Mouse (Mus musculus) ES-Bruce4 (cell line): Measurements from ENCODE around the gene Inpp5d. TPM values are rescaled to one million over a fixed set of nuclear protein-coding genes. Genes with fewer than 3 reads are reported as not detected.

Experiments
- H3K27ac ChIP-seq: 2 replicates; pipeline ENCODE4 v1.5.1; 2012; ENCODE audit warnings: low read length, inconsistent platforms; ENCODE audit not compliant: insufficient read depth
- H3K27me3 ChIP-seq: 2 replicates; pipeline ENCODE4 v1.6.1; 2012; ENCODE audit warnings: mild to moderate bottlenecking, low read length, inconsistent platforms; ENCODE audit not compliant: control insufficient read depth, poor library complexity, insufficient read depth, severe bottlenecking
- H3K36me3 ChIP-seq: 2 replicates; pipeline ENCODE4 v1.6.1; 2012; ENCODE audit warnings: inconsistent platforms, mild to moderate bottlenecking, low read length, moderate library complexity; ENCODE audit not compliant: control insufficient read depth, poor library complexity, insufficient read depth, severe bottlenecking
- H3K4me1 ChIP-seq: one replicate; pipeline ENCODE4 v1.8.1; 2011; ENCODE audit warnings: low read length; ENCODE audit not compliant: control insufficient read depth, insufficient read depth
- H3K4me3 ChIP-seq: 2 replicates; pipeline ENCODE4 v1.5.1; 2011; ENCODE audit warnings: low read depth, mild to moderate bottlenecking, low read length
- H3K9ac ChIP-seq: 2 replicates; pipeline ENCODE4 v1.6.1; 2012; ENCODE audit warnings: low read depth, mild to moderate bottlenecking, inconsistent platforms; ENCODE audit not compliant: poor library complexity, severe bottlenecking
- H3K9me3 ChIP-seq: replicated peaks from 2 replicates; pipeline ENCODE4 v1.6.1; 2012; ENCODE audit warnings: mild to moderate bottlenecking, low read length, inconsistent platforms; ENCODE audit not compliant: control insufficient read depth, poor library complexity, insufficient read depth, severe bottlenecking
- CTCF ChIP-seq: IDR thresholded peaks from one replicate; pipeline ENCODE4 v1.8.1; 2011; ENCODE audit warnings: low read depth, low read length
- EP300 ChIP-seq: IDR thresholded peaks from 2 replicates; pipeline ENCODE4 v1.6.1; 2011; ENCODE audit warnings: low read depth, low read length; ENCODE audit not compliant: insufficient read depth
- POLR2A ChIP-seq: IDR thresholded peaks from one replicate; pipeline ENCODE4 v1.8.1; 2011; ENCODE audit warnings: low read length; ENCODE audit not compliant: insufficient read depth
- polyA plus RNA-seq: library from polyadenylated mRNA; stranded (reverse); fragments of >200 nt; gene quantifications from 2 replicates; pipeline ENCODE4 v1.2.4, GENCODE M21; 2011; ENCODE audit warnings: low read depth; ENCODE audit not compliant: missing spikeins, insufficient read depth, insufficient read length

Inpp5d gene
- polyA plus RNA-seq, 1 experiment: 16.8 TPM

DNA sequence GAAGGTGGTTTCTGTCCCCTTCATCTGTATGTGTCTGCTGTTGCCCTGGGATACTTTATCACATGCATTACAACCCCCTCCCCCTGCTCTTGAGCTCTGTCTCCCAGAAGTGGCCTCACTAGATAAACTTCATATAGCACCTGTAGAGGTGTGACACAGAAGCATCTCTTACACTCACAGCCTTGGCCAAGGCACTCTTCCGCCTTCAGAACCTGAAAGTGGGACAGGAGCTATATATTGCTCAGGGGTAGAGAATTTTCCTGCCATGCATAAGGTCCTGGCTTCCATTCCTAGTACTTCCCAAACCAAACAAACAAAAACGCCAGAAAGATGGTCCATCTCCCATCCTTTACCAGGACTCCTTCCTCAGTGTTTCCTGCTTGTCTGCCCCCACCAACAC is 84.1 kb downstream of the Inpp5d start:
- TF ChIP-seq POLR2A (no peak), EP300 (no peak), CTCF (no peak)
- Histone ChIP-seq H3K9me3 (peaks cover 4% of the 10 kb centered on the region; the same call in 1 of the 2 replicates), H3K27ac (no peak overlapping the region), H3K4me1 (no peaks in the 10 kb centered on the region), H3K27me3 (no peaks in the 10 kb centered on the region), H3K4me3 (no peak overlapping the region), H3K9ac (no peak overlapping the region), H3K36me3 (peaks cover 62% of the 10 kb centered on the region)

DNA sequence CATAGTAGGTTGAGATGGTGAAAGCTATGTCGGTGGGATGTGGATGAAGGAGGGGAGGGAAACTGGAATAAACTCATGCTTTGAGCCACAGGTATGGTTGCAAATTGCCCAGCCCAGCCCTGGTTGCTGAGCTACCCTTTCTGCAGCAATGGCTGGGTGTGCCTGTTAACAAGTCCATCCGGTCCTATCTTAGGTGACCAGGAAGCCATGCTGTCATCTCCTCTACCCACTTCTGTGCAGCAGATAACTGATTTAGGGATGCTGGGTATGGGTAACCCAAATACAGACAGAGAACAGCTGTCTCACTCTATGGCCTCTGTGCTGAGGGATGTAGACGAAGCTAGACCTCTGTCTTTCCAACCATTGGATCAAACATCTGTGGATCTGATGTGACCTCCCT is 86.2 kb downstream of the Inpp5d start:
- Histone ChIP-seq H3K36me3 (peaks cover 46% of the 10 kb centered on the region), H3K27ac (no peak overlapping the region), H3K4me1 (no peaks in the 10 kb centered on the region), H3K27me3 (no peaks in the 10 kb centered on the region), H3K4me3 (no peak overlapping the region), H3K9ac (no peak overlapping the region), H3K9me3 (peaks cover 4% of the 10 kb centered on the region; the same call in 1 of the 2 replicates)
- TF ChIP-seq POLR2A (no peak), EP300 (no peak), CTCF (no peak)

DNA sequence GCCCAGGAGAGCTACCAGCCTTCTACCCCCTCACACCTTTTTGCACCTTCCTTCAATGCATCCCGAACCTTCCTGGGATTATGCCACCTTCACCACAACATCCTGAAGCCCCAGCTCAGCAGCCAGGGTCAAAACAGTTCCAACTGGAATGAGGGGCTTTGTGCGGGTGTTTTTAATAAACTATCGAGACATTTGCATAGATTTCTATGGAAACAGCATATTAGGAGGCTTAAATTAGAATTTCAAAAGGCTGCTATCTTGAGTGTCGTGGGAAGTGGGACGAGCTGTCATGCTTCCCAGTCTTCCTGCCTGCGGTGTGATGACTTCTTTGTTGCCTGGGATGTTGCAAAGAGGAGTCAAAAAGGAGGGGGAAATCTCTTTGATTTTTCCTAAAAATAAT is 88.9 kb downstream of the Inpp5d start:
- H3K9me3 ChIP-seq: peaks cover 4% of the 10 kb centered on the region; the same call in 1 of the 2 replicates
- no peaks in the 10 kb centered on the region for H3K4me1 ChIP-seq
- H3K4me3 ChIP-seq: no peak overlapping the region
- H3K9ac ChIP-seq: no peak overlapping the region
- no peak for TF ChIP-seq POLR2A
- TF ChIP-seq CTCF: no peak
- TF ChIP-seq EP300: no peak
- no peaks in the 10 kb centered on the region for H3K27me3 ChIP-seq
- H3K27ac ChIP-seq: no peak overlapping the region
- peaks cover 51% of the 10 kb centered on the region for H3K36me3 ChIP-seq

DNA sequence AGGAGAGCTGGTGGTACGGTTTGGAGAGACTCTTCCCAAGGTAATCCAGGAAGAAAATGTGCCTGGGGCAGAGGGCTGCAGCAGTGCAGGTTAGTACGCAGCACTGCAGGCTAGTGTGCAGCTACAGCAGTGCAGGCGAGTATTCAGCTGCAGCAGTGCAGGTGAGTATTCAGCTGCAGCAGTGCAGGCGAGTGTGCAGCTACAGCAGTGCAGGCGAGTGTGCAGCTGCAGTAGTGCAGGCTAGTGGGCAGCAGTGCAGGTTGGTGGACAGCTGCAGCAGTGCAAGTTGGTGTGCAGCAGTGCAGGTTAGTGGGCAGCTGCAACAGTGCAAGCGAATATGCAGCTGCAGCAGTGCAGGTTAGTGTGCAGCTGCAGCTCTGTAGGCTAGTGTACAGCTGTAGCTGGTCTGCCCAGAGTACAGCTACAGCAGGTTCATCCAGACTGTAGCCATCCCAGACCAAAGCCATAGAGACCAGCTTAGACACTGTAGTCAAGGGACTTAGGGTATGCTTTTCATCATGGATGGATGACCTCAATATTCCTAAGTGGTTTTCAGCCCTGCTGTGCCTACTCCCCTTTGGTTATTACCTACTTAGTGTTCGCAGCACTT is 89.7 kb downstream of the Inpp5d start:
- Histone ChIP-seq H3K9ac (no peak overlapping the region), H3K9me3 (peaks cover 4% of the 10 kb centered on the region; the same call in 1 of the 2 replicates), H3K36me3 (peaks cover 46% of the 10 kb centered on the region), H3K27me3 (no peaks in the 10 kb centered on the region), H3K4me3 (no peak overlapping the region), H3K27ac (no peak overlapping the region), H3K4me1 (no peaks in the 10 kb centered on the region)
- TF ChIP-seq CTCF: no peak
- no peak for TF ChIP-seq EP300
- no peak for TF ChIP-seq POLR2A

DNA sequence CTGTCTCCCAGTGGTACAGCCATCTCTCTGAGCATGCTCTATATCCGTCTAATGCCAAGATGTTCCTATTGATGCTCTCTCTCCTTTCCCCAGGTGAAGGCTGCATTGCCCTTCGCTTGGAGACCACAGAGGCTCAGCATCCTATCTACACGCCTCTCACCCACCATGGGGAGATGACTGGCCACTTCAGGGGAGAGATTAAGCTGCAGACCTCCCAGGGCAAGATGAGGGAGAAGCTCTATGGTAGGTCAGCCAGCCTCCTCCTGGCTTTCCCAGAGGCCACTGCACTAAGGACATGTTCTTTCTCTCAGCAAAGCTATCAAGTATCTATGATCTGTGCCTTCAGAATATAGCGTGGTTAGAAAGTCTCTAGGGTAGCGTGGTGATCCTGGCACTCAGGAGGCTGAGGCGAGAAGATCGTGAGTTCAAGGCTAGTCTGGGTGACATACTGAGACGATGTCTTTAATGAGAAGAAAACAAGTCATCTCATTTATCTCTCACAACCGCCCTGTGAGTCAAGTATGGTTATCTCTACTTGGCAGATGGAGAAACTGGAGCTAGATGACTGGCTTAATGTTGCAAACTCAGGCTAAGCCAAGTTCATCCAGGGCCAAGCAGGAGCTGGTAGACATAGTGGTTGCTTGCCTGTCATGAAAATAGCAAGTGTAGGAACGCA is 92.0 kb downstream of the Inpp5d start:
- Histone ChIP-seq H3K27me3 (no peaks in the 10 kb centered on the region), H3K9me3 (peaks cover 4% of the 10 kb centered on the region; the same call in 1 of the 2 replicates), H3K9ac (no peak overlapping the region), H3K27ac (no peak overlapping the region), H3K4me3 (no peak overlapping the region), H3K36me3 (peaks cover 35% of the 10 kb centered on the region), H3K4me1 (no peaks in the 10 kb centered on the region)
- TF ChIP-seq CTCF (no peak), POLR2A (no peak), EP300 (no peak)

DNA sequence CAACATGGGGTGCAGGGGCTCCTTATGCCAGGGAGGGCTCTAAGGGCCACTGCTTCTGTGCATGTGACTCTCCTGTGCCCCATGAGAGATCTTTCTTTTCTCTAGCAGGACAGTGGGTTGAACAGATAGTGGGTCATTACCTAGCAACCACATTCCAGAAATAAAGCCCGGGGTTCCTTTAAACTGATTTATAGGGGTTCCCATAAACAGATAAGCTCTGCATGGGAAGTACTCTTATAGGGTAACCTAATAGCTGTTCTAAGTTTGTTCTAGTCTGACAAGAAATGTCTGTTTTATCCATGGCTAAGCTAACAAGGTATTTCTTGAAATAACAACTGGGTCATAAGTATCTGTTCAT is 92.5 kb downstream of the Inpp5d start:
- no peak overlapping the region for H3K27ac ChIP-seq
- no peaks in the 10 kb centered on the region for H3K27me3 ChIP-seq
- peaks cover 35% of the 10 kb centered on the region for H3K36me3 ChIP-seq
- no peaks in the 10 kb centered on the region for H3K4me1 ChIP-seq
- peaks cover 3% of the 10 kb centered on the region; the same call in 1 of the 2 replicates for H3K9me3 ChIP-seq
- no peak overlapping the region for H3K4me3 ChIP-seq
- H3K9ac ChIP-seq: no peak overlapping the region
- no peak for TF ChIP-seq CTCF
- no peak for TF ChIP-seq POLR2A
- no peak for TF ChIP-seq EP300
